Mouse (Mus musculus) limb, embryonic 14.5 days (tissue): ENCODE data around the gene Gpr183. TPM values are rescaled to one million over a fixed set of nuclear protein-coding genes. Genes with fewer than 3 reads are reported as not detected.

Source experiments
- ATAC-seq: fragments of 200-750 bp; cut with Nextera tagmentation; 2 replicates; pipeline ENCODE4 v1.8.0; 2017; ENCODE audit warnings: low read depth, moderate number of reproducible peaks, moderate TSS enrichment; ENCODE audit not compliant: low FRiP score
- DNase-seq: peaks from one replicate; pipeline ENCODE4 v3.0.0-alpha.2; 2015; ENCODE audit warnings: low spot score
- H3K27ac ChIP-seq: fragments of 300-500 bp; sonication (generic); replicated peaks from 2 replicates; pipeline ENCODE4 v1.5.1; 2014; ENCODE audit warnings: low read depth, mild to moderate bottlenecking, low read length, moderate library complexity, mixed read lengths
- H3K27me3 ChIP-seq: fragments of 300-500 bp; sonication (generic); 2 replicates; pipeline ENCODE4 v1.6.1; 2014; ENCODE audit warnings: low read length, mixed read lengths; ENCODE audit not compliant: control insufficient read depth, insufficient read depth
- H3K36me3 ChIP-seq: fragments of 300-500 bp; sonication (generic); 2 replicates; pipeline ENCODE4 v1.6.1; 2014; ENCODE audit warnings: mild to moderate bottlenecking, low read length, moderate library complexity, mixed read lengths; ENCODE audit not compliant: control insufficient read depth, insufficient read depth
- H3K4me1 ChIP-seq: fragments of 300-500 bp; sonication (generic); 2 replicates; pipeline ENCODE4 v1.6.1; 2014; ENCODE audit warnings: antibody characterized with exemption, low read length, mixed read lengths; ENCODE audit not compliant: control insufficient read depth, insufficient read depth
- H3K4me2 ChIP-seq: fragments of 300-500 bp; sonication (generic); replicated peaks from 2 replicates; pipeline ENCODE4 v1.6.1; 2014; ENCODE audit warnings: low read depth, mild to moderate bottlenecking, low read length, moderate library complexity; ENCODE audit not compliant: severe bottlenecking
- H3K4me3 ChIP-seq: fragments of 300-500 bp; sonication (generic); replicated peaks from 2 replicates; pipeline ENCODE4 v1.5.1; 2014; ENCODE audit warnings: low read length
- H3K9ac ChIP-seq: fragments of 300-500 bp; sonication (generic); 2 replicates; pipeline ENCODE4 v1.6.1; 2014; ENCODE audit warnings: mild to moderate bottlenecking, low read depth, low read length, moderate library complexity; ENCODE audit not compliant: severe bottlenecking
- H3K9me3 ChIP-seq: fragments of 300-500 bp; sonication (generic); 2 replicates; pipeline ENCODE4 v1.6.1; 2016; ENCODE audit warnings: low read length; ENCODE audit not compliant: control insufficient read depth
- POLR2A ChIP-seq: fragments of 200-500 bp; IDR thresholded peaks from 2 replicates; pipeline ENCODE4 v1.8.0; 2012; ENCODE audit warnings: inconsistent platforms, mild to moderate bottlenecking, moderate library complexity, borderline replicate concordance; ENCODE audit not compliant: insufficient read depth, insufficient read length; ENCODE audit errors: extremely low read depth
- whole genome bisulfite sequencing: fragments of 180-500 bp; shearing (Covaris S2); extraction: QIAGEN DNeasy Blood & Tissue Kit; methylation state at CpG from one replicate; pipeline ENCODE4 v1.1.7; 2014; 5-methylcytosine and 5-hydroxymethylcytosine counted together
- polyA plus RNA-seq, 2 experiments: library from polyadenylated mRNA; depleted of rRNA in 1 of 2; stranded (reverse) in 1 of 2; unstranded in 1 of 2; fragments of >200 nt; fragmentation: Nextera tagmentation in 1 of 2; extraction: Ambion mirVana in 1 of 2; gene quantifications; 2 replicates each; pipeline versions ENCODE4 v1.2.1 to v1.2.3; 2012 to 2014

The Gpr183 gene
- polyA plus RNA-seq, 2 experiments: 2.8 to 4.3 TPM

- no peak for ATAC-seq
- Histone ChIP-seq H3K36me3 (peaks cover 11% of the 10 kb centered on the region), H3K27ac (no peak overlapping the region), H3K4me2 (no peak overlapping the region), H3K27me3 (no peaks in the 10 kb centered on the region), H3K4me3 (no peak overlapping the region), H3K4me1 (no peaks in the 10 kb centered on the region), H3K9ac (no peak overlapping the region), H3K9me3 (no peaks in the 10 kb centered on the region)
- DNase-seq: no peak
- 94% methylated on average over 11 of the region's 11 CpGs for WGBS
- TF ChIP-seq POLR2A: no peak
Measured at GRCm38 (mm10) chr14:121954129-121954528, 10.9 kb downstream of the Gpr183 start.

- no peak overlapping the region for H3K27ac ChIP-seq
- no peak overlapping the region for H3K4me3 ChIP-seq
- no peak overlapping the region for H3K4me2 ChIP-seq
- H3K36me3 ChIP-seq: peaks cover 11% of the 10 kb centered on the region
- ATAC-seq (no peak), DNase-seq (no peak)
- no peaks in the 10 kb centered on the region for H3K9me3 ChIP-seq
- H3K9ac ChIP-seq: no peak overlapping the region
- H3K27me3 ChIP-seq: no peaks in the 10 kb centered on the region
- TF ChIP-seq POLR2A: no peak
- H3K4me1 ChIP-seq: peaks cover 5% of the 10 kb centered on the region; the same call in 1 of the 2 replicates
- 86% methylated on average over 5 of the region's 5 CpGs for WGBS
Measured at GRCm38 (mm10) chr14:121952046-121952400, 13.0 kb downstream of the Gpr183 start.

DNA sequence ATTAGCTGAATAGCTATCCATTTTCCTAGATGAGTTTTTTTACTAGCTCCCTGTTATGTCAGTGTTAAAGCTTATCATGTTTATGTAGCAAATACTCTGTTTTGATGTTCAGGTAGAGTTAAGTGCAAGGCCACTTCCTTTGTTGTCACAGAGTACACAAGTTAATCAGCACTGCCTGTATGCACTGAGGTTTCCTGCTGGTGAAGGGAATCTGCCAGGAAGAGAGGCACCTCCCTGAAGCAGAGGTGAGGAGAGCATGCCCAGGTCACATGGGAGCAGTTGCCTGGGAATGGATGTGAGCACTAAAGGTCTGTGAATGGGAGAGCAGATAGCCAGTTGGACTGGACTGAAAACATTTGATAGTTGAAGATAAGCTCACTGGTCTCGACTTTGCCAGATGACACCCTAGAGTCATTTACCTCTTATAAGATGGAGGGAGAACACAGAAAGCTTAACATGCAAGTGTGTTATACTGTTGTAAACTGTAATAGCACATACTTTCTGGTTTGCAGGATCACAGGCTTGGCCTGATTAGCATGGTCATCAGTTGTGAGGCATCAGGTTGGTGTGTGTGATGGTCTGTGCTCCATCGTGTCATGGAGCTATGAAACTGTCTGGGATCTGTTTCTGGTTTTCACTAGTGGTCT is 13.5 kb downstream of the Gpr183 start:
- no peak for DNase-seq
- ATAC-seq: no peak
- peaks cover 5% of the 10 kb centered on the region; the same call in 1 of the 2 replicates for H3K4me1 ChIP-seq
- no peak overlapping the region for H3K27ac ChIP-seq
- 75% methylated on average over 2 of the region's 2 CpGs for WGBS
- no peaks in the 10 kb centered on the region for H3K27me3 ChIP-seq
- no peak for TF ChIP-seq POLR2A
- no peak overlapping the region for H3K9ac ChIP-seq
- no peaks in the 10 kb centered on the region for H3K9me3 ChIP-seq
- no peak overlapping the region for H3K4me3 ChIP-seq
- H3K4me2 ChIP-seq: no peak overlapping the region
- H3K36me3 ChIP-seq: peaks cover 11% of the 10 kb centered on the region

DNA sequence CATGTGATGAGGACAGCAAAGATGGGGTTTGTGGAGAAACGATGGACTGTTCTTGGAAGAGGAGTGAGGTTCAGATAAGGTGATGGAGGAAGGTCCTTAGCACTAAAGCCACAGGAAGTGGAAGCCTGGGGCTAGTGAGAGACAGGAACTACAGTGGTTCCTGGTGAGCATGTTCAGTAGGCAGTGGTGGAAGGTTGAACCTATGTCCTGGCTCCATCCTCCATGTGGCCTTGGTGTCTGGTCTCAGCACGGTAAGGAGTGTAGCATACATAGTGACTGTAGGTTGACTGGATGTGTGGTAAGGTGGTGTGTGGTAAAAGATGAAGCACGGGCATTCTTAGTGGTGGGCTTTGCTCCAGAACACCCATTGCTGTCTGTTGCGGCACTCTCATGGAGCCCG is 15.1 kb downstream of the Gpr183 start:
- no peaks in the 10 kb centered on the region for H3K9me3 ChIP-seq
- DNase-seq: no peak
- H3K4me3 ChIP-seq: no peak overlapping the region
- no peak overlapping the region for H3K9ac ChIP-seq
- no peak overlapping the region for H3K4me2 ChIP-seq
- H3K36me3 ChIP-seq: peaks cover 10% of the 10 kb centered on the region
- no peaks in the 10 kb centered on the region for H3K27me3 ChIP-seq
- peaks cover 5% of the 10 kb centered on the region; the same call in 1 of the 2 replicates for H3K4me1 ChIP-seq
- 96% methylated on average over 5 of the region's 5 CpGs for WGBS
- H3K27ac ChIP-seq: no peak overlapping the region
- no peak for ATAC-seq
- TF ChIP-seq POLR2A: no peak

- Histone ChIP-seq H3K27me3 (no peaks in the 10 kb centered on the region), H3K9me3 (no peaks in the 10 kb centered on the region), H3K4me3 (no peak overlapping the region), H3K4me1 (peaks cover 5% of the 10 kb centered on the region; the same call in 1 of the 2 replicates), H3K27ac (no peak overlapping the region), H3K9ac (no peak overlapping the region), H3K36me3 (peaks cover 6% of the 10 kb centered on the region; the same call in 1 of the 2 replicates), H3K4me2 (no peak overlapping the region)
- ATAC-seq: no peak
- DNase-seq: no peak
- 89% methylated on average over 3 of the region's 3 CpGs for WGBS
- TF ChIP-seq POLR2A: no peak
Measured at GRCm38 (mm10) chr14:121949436-121949835, 15.6 kb downstream of the Gpr183 start.
